Mouse (Mus musculus) left cerebral cortex, adult 18-20 months (tissue): ENCODE results near the gene Igsf9b. TPM values are rescaled to one million over a fixed set of nuclear protein-coding genes. Genes with fewer than 3 reads are reported as not detected.
A peak's percentile ranks its signal among the peaks of the same experiment; 100 is the strongest.

Source experiments
- DNase-seq, 2 experiments: peaks; one replicate each; pipeline ENCODE4 v3.0.0; 2021 to 2022; ENCODE audit warnings: low spot score in 2 of 2, mixed read lengths in 1 of 2
- total RNA-seq, 2 experiments: library from RNA; stranded (reverse); gene quantifications; 2 replicates each; pipeline ENCODE4 v1.2.3; 2021

Igsf9b gene
- total RNA-seq, 2 experiments from 2014 or later, result 64.8 to 67.9 TPM

DNA sequence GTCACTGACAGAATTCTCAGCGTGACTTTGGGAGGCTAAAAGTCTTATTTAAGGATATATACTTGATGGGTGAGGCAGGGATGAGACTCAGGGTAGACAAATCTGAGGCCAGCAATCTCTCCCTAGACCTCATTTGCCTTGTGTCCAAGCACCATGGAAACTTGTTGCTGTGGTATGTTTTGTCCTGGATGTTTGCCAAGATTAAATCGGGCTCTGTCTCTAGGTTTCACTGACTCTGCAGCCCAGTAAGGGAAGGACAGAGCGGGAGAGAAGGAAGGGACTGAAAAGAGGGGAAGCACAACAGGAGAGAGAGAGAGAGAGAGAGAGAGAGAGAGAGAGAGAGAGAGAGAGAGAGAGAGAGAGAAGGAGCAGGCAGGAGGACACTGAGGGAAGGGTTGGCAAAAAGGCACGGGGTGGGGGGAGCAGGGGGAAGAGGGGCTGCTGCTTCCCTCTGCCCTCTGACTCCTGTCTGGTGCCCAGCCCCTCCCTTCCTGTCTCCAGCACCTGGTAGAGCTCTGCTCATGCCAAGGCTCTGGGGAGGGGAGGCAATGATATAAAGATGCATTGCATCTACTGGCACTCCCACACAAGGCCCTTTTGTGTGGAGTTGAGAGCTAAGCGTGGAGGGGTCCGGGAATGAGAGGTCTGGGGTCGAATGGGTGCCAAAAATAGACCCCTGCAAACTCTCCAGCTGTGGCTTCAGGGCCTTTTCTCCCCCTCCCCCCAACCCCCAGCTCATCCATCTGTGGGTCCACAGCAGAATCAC lies 9.3 kb upstream of the Igsf9b start:
- no peak for DNase-seq

DNA sequence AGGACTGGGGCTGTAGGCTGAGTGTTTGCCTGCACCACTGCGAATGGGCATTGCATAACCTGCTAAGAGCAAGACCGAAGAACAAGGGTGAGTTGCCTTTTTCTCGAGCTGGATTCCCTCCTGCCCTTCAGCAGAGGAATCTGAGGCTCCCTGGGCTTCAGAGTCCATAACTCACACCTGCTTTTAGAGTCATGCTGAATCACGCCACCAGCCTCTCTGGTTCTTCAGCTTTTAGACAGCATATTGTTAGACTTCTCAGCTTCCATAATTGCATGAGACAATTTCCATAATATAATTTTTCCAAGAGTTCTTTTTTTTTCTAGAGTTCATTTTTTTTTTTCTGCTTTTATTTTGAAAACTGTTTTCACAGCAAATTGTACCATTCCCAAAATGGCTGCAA lies 4.6 kb upstream of the Igsf9b start:
- no peak for DNase-seq

DNA sequence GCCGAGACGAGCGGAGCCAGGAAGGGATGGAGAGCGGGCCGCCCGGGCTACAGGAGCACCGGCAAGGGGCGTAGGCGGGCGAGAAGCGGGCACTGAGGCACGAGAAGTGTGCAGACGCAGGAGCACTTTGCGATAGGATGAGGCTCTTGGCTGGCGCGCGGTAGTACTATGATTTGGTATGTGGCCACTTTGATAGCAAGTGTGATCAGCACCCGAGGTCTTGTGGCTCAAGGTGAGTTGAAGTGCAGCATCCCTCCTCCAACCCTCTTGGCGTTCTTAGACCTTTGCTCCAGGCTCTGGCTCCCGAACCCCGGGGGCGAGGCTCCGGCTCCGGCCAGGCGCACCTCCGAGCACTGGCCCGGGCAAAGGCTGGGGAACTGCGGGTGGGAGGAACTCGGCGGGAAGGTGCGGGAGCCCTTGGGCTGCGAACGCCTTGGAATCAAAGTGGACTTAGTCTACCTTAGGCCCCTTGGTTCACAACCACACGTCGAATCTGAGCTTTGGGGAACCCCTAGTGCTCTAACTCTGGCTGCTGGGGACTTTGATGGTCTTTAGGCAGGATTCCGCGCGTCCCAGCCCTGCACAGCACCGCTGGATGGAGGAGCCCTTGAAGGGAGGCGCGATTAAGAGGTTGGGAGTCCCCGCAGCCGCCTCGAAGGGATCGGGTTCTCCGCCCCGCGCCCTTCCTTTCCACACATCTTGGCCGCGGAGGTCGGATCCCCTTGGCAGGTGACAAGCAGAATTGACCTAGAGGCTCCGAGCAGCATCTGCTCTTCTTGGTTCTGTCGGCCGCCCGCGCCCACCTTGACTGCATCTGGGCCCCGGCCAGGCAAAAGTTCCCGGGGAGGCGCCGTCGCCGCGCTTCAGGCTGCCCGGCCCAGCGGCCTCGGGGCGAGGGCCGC lies 533 bp downstream of the Igsf9b start:
- no peak for DNase-seq

DNA sequence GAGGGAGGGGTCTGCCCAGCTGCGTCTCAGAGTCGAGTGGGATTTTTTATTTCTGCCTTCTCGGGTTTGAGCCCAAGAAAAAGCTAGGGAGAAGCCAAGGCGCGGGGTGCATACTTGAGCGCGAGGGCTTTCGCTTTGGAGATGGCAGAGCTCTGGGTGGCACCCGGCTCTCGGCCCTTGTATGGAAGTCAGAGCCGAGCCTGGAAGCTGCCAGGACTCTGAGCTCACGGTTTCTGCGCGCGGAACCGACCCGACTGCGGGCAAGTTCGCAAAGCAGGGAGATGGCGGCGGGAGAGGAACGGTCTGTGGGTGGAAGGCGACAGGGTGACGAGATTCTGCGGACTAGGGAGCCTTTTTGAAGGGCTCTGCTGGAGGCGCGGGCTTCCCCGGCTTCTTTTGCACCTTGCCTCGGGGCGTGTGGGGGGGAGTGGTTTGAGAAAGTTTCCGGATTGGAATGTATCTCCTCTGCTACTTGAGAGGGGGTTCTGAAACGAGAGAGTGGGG lies 1.2 kb downstream of the Igsf9b start:
- no peak for DNase-seq

DNA sequence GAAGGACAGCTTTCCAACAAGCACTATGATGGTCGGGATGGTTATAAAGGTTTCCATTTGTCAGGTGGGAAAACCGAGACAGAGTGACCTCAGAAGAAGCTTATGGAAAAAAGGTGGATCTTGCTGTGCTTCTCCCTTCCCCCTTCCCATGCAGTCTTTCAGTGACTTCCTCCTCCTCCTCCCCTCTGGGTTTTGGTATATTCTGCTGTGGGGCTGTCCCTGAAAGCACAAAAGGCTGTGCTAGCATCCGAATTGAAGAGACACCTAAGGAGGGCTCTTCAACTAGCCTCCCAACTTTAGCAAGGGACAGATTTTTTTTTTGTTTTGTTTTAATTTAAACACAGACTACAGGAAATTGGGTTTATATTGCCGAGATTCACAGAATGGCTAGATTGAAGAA lies 1.7 kb downstream of the Igsf9b start:
- DNase-seq, result no peak

DNA sequence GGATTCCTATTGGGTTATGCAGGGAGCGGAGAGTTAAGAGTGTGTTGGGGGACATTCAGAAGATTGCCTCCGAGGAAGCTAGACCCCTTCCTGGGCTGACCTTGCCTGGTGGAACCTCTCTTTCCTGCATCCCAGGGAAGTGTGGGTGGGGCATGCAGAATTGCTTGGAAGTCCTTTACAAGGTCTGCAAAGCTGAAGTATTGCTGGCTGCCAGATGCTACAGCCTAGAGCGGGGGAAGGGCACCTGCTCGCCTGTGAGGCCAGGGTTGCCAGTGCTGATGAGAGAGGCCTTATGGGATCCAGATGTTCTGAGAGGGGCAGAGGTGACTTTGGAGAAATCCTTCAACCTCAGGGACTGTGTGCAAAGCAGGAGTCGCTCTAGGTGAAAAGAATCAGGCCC lies 2.5 kb downstream of the Igsf9b start:
- DNase-seq, result no peak

DNA sequence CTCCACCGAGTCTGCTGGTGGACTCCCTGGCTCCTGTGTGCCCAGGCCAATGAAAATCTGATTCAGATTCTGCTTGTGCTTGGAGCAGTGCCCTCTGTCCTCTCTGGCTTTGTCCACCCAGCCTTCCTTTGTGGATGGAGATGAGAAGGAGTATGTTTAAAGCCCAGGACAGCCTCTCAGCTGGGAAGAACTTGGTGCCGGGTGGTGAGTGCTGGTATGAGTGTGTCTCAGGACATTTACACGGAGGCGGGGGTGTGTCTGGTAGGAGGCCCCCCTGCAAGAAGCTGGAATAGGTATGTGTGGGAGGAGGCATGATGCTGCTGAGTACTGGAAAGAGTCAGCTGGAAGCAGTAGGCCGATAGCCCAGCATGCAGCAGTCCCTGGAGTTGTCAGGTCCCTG lies 3.3 kb downstream of the Igsf9b start:
- peak; percentile 54 to 62 for DNase-seq

DNA sequence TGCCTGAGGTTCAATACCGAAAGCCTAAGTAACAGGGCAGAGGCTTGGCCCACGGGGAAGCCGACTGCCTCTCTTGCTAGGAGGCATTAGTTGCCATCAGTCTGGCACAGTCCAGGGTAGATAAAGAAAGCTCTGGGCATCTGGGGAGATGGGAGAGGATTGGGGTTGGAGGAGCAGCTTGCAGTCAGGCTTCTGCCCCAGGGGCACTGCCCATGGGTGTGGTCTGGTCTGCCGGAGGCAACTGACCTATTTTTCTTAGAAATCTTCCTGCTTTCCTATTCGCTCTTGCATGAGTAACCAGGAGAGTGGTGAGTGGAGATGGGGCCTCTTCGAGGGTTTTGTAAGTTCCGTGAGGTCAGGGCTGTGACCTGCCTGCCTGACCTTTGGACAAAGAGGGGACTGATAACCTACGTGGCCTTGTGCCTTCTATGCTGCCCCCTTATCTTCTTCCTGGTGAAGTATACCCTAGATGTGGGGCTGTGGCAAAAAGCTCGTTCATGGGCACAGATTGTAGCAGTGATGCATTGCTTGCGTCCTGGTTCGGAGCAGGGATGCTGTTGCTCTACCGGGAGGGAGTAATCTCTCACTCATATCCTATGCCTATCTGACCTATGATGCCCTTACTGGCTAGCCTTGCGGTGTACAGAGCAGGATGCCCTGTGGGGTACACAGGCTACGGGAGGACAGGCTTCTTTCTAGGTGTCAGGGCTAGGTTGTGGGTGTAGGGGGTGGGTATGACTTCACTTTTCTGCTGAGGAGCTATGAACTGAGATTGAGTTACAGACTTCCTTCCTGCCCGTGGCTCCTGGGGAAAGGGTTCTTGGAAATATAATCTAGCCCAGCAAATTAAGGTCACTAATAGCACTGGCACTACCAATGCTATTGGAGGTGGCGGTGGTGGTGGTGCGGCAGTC lies 4.8 kb downstream of the Igsf9b start:
- no peak for DNase-seq

DNA sequence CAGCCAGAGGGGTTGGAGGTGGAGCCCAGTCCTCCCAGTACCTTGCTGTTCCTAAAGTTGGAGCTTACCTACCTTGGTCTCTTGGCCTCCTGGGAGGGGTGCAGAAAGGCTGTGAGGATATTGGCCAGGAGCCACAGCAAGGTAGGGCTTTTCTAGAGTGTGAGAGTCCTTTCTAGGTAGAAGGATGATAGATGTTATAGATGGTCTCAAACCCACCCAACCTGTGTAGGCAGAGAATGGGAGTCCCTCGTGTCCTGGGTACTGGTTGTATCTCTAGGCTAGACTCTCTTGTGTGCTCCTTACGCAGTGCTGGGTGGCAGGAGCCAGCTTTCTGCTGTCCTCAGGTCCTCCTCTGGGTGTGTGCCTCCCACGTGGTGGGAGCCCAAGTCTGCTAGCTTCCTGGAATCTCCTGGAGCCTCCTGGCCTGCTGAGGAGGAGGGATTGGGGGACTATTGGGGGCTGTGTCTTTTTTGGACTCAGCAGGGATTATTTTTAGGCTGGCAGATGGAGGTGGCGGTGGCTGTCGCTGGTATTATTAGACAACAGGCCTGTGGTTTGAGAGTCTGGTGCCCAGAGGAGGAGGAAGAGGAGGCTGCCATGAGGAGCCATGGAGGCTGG lies 5.6 kb downstream of the Igsf9b start:
- DNase-seq, result peak in 1 of 2 experiments; percentile 62

DNA sequence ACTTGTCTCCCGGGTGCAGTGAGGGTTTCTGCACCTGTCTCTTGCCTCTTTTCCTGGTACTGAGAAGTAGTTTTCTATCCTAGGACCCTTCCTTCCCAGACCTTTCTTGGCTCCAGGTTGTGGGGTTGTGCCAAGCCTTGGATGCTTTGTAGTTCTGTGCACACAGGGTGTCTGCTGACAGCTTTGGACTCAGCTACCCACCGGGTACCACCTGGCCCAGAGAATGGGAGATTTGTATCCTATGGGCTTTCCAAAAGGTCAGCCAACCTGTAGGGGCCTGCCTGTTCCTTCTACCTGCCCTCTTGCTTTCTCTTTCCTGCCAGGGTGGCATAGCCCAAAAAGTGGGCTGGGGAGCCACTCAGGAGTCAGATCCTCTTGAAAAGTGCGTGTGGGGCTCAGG lies 6.5 kb downstream of the Igsf9b start:
- no peak for DNase-seq

DNA sequence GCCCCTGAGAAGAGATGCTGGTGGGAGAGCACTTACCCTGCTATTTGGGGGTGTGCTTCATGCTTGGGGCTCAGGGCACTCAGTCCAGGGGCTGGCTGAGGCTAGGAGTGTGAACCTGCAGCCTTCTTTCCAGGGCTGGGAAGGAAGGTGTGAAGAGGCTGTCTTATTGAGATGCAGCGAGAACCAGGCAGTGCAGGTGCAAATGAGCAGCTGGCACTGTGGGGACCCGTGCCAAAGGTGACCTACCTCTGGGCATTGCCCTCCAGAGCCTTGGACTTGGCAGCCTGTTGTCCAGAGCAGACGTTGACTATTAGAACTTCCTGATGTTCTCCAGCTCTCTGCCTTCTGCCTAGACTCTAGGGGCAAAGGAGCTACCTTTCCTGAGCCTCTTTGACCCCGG lies 7.6 kb downstream of the Igsf9b start:
- DNase-seq, result no peak

DNA sequence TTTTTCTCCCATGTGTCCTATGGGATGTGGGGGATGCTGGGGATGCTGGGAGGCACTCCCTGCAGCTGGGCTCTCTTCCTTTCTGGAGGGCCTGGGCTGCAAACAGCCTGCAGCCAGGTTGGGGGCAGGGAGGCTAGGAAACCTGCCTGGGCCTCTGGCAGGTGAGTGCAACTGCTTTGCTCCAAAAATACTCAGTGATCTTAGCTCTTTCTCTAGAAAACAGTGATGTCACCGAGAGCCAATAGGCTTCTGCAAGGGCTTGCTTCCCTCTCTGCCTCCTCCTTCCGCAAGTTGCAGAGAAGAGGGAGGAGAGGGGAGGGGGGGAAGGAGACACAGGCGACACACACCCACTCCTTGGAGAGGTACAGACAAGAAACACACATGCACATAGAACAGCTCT lies 8.3 kb downstream of the Igsf9b start:
- no peak for DNase-seq

DNA sequence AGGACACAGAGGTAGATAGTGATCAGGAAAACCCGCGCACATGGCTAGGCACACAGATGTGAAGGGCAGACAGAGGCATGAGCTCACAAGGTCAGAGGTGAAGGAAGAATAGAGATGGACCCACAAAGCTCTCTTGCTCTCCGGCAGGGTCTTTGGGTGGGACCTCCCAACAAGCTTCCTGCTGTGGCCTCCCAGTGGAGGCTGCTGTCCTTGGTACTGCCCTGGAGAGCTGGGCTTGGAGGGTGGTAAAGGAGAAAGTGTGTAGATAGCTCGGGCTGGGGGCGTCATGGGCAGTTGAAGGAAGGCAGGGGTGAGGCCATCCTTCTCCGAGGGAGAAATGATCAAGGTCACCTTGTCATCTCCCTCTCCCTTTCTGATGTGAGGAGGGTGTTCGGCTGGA lies 9.0 kb downstream of the Igsf9b start:
- no peak for DNase-seq

DNA sequence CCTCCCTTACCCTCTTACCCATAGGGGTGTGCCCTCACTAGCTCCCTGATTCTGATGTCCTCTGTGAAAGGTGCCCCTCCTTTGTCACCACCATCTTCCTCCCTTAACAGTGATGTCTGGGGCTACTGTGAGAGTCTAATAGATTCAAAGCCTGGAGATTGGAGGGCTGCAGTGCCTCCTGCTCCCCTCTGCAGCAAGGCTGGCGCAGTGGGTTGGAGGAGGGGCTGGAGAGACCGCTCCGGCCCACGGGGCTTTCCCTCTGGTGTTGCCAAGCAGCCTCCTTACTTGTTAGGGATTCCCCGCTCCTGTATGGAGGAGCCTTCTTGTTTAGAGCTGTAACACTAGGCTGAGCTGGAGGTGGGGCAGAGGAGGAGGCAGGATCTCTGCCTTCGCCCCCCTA lies 9.6 kb downstream of the Igsf9b start:
- DNase-seq, result peak; percentile 48 to 71

DNA sequence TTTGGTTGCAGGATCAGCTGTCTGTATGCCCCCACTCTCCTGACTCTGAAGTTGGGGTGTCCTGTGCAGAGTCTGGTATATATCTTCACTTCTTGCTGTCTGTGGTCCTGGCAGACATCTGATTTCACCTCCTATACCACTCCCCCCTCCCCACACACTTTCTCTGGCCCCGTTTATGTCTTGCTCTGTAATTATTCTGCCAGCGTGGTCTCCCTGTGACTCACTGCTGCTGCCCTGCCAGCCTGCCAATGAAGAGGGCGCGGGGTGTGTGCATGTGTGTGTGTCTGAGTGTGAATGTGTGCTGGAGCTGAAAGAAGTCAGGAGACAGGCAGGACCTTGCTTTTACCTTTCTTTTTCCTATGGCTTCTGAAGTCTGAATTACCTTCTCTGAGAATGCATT lies 11.0 kb downstream of the Igsf9b start:
- no peak for DNase-seq

DNA sequence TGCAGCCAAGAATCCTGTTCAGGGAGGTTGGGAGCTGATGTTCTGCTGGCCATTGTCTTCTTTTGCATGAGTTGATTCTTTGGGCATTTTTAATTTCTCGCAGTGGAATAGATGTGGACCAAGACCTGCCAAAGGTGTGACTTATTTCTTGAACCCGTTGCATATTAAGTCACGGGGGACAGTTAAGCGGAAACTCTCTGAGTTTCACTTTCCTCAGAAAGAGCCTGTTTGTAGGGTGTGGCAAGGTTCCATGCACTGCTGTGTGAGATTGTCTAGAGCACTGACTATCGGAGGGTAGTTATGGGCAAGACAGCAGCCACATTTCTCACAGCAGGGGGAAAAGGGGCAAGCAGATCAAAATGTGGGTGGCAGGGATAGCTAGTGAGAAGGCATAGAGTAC lies 14.4 kb downstream of the Igsf9b start:
- no peak for DNase-seq

DNA sequence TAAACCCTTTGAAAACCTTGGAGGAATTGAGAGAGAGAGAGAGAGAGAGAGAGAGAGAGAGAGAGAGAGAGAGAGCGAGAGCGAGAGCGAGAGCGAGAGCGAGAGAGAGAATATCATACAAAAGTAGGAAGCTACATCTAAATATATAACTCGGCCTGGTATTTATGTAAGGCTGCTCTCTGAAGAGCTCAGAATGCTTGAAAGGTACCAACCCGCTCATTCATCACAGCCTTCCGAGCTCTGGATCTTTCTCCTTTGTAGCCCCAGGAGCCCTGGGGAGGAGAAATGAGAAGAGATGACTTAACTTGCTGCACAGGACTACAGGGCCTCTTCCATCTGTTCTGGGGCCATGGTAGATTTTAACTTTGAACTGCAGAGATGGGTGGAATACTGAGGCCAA lies 22.3 kb downstream of the Igsf9b start:
- DNase-seq, result no peak

DNA sequence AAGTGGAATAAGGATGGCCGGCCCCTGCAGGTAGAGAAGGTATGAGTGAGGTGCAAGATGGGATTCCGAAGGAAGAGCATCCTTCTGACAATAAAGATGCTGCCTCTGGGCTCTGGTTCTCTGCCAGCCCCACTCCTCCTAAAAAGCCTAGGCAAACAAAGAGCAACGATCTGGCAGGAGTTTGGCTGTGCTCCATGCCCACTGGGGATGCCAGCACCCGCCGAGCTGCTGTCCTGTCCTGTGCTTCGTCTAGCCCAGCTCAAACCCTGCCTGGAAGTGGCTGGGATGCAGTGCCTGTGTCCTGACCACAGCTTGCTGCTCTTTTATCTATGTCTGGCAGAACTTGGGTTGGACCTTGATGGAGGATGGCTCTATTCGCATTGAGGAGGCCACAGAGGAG lies 23.3 kb downstream of the Igsf9b start:
- DNase-seq, result no peak

DNA sequence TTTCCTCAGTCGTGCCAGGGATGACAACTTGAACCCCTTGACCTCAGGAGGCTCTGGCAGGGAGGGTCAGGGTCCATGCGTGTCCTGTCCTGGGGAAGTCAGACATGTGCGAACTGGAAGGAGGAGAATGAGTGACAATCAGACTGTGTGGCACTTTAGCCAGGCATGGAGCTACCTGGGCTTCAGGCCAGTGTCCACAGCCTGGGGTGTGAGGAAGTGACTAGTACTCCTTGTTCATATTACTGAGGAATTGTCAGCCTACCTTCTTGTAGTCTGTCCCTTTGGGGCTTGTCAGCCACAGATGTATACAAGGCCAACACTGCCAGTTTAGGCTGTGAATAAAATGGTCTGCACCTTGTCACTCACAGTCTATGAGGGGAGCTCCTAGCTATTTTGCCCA lies 24.4 kb downstream of the Igsf9b start:
- no peak for DNase-seq

DNA sequence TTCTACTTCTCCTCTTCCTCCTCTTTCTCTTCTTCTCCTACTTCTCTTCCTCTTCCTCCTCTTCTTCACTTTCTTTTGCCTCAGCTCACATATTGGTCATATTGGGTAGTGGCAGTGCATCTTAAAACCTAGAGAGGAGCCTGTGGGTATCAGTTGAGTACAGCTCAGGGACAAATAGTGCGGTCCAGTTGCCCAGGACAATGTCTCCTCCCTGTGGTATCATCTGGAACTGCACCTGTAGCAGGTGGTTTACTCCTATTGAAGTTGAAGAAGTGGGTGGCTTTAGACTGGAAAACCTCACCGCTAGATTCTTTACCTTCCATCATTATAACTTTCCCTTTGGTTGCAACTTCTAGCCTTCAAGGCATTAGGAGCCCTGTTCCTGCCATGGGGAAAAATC lies 26.9 kb downstream of the Igsf9b start:
- DNase-seq, result peak; percentile 67 to 82

DNA sequence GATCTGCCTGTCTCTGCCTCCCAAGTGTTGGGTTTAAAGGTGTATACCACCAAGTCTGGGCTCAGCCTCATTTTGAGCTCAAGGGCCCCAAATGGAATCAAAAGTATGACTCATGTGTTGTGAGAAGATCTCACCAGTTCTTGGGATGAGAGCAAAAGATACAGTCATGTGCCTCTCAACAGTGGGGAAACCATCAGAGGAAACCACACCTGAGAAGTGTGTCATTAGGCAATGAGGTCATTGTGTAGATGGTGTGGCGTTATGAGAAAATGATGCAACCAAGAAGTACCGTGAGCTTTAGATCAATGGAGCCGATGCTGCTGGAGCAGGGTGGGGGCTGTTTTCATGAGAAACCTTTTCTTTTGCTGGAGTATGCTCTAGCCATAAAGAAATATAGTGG lies 28.6 kb downstream of the Igsf9b start:
- DNase-seq, result no peak
